Mouse (Mus musculus) spleen, adult 18-20 months (tissue): ENCODE measurements around the gene Tceal9.
"Not testable (repeated sequence)": the region's sequence is repeated elsewhere in the genome, so short reads cannot be mapped to it uniquely, and the experiment has no call there.

Experiments
- DNase-seq, 2 experiments: peaks; one replicate each; pipeline ENCODE4 v3.0.0; 2022; ENCODE audit warnings: mixed read lengths in 2 of 2

Tceal9 gene

GRCm38 (mm10) chrX:136244574-136245229 lies at the start of gene Tceal9:
Gene Tceal9 (plus strand): TSS chrX:136245079.
- DNase-seq, result peak; percentile 46 to 51

- no peak for DNase-seq
Measured at GRCm38 (mm10) chrX:136195193-136195944, 49.5 kb upstream of the Tceal9 start.

- peak in 1 of 2 experiments; percentile 16 for DNase-seq
Measured at GRCm38 (mm10) chrX:136196873-136197272, 48.0 kb upstream of the Tceal9 start.

GRCm38 (mm10) chrX:136203257-136203656 lies 41.6 kb upstream of the Tceal9 start:
- no peak for DNase-seq

GRCm38 (mm10) chrX:136203664-136204066 lies 41.2 kb upstream of the Tceal9 start, which contains the start of gene Tceal5:
Gene Tceal5 (minus strand): TSS chrX:136203876.
- no peak for DNase-seq

- DNase-seq, result no peak
Measured at GRCm38 (mm10) chrX:136204406-136204805, 40.5 kb upstream of the Tceal9 start.

GRCm38 (mm10) chrX:136213396-136213795 lies 31.5 kb upstream of the Tceal9 start:
- no peak for DNase-seq

GRCm38 (mm10) chrX:136214729-136215677 lies 29.9 kb upstream of the Tceal9 start, which contains the start of the genes Tceal7 and Bex1:
Gene Tceal7 (plus strand): TSS chrX:136214779.
Gene Bex1 (minus strand): TSS chrX:136215513.
- DNase-seq, result not testable (repeated sequence)

GRCm38 (mm10) chrX:136216303-136216702 lies 28.6 kb upstream of the Tceal9 start:
- no peak for DNase-seq

- DNase-seq, result no peak
Measured at GRCm38 (mm10) chrX:136223714-136224113, 21.2 kb upstream of the Tceal9 start.

- no peak for DNase-seq
Measured at GRCm38 (mm10) chrX:136227768-136228167, 17.1 kb upstream of the Tceal9 start.

- DNase-seq, result peak in 1 of 2 experiments; percentile 38
Measured at GRCm38 (mm10) chrX:136238118-136238517, 6.8 kb upstream of the Tceal9 start.

GRCm38 (mm10) chrX:136243181-136243580 lies 1.7 kb upstream of the Tceal9 start:
- no peak for DNase-seq

- peak in 1 of 2 experiments; percentile 1 for DNase-seq
Measured at GRCm38 (mm10) chrX:136245521-136246071, 717 bp downstream of the Tceal9 start.

GRCm38 (mm10) chrX:136248811-136249210 lies 3.9 kb downstream of the Tceal9 start:
- DNase-seq, result no peak

- DNase-seq, result no peak
Measured at GRCm38 (mm10) chrX:136249671-136250070, 4.8 kb downstream of the Tceal9 start.

- no peak for DNase-seq
Measured at GRCm38 (mm10) chrX:136252023-136252729, 7.3 kb downstream of the Tceal9 start.

GRCm38 (mm10) chrX:136267720-136268119 lies 22.8 kb downstream of the Tceal9 start:
- DNase-seq, result no peak

GRCm38 (mm10) chrX:136268173-136268572 lies 23.3 kb downstream of the Tceal9 start:
- DNase-seq, result no peak

- DNase-seq, result peak; percentile 16 to 28
Measured at GRCm38 (mm10) chrX:136269743-136270392, 25.0 kb downstream of the Tceal9 start, which contains the start of gene Bex3. Gene Bex3 (plus strand): TSS chrX:136270253.
